Mouse (Mus musculus) testis, adult 2 months (tissue): Measurements from ENCODE around the gene Ptprh.

Experiments used
- CTCF ChIP-seq: fragments of 200-500 bp; IDR thresholded peaks from 2 replicates; pipeline ENCODE4 v1.5.1; 2012; ENCODE audit warnings: low read depth, mild to moderate bottlenecking, inconsistent platforms, low read length, moderate library complexity; ENCODE audit not compliant: control insufficient read depth, insufficient read depth, insufficient replicate concordance
- POLR2A ChIP-seq: fragments of 200-500 bp; IDR thresholded peaks from 2 replicates; pipeline ENCODE4 v1.6.1; 2012; ENCODE audit warnings: low read depth, mild to moderate bottlenecking, inconsistent platforms, low read length, moderate library complexity; ENCODE audit not compliant: control insufficient read depth

DNA sequence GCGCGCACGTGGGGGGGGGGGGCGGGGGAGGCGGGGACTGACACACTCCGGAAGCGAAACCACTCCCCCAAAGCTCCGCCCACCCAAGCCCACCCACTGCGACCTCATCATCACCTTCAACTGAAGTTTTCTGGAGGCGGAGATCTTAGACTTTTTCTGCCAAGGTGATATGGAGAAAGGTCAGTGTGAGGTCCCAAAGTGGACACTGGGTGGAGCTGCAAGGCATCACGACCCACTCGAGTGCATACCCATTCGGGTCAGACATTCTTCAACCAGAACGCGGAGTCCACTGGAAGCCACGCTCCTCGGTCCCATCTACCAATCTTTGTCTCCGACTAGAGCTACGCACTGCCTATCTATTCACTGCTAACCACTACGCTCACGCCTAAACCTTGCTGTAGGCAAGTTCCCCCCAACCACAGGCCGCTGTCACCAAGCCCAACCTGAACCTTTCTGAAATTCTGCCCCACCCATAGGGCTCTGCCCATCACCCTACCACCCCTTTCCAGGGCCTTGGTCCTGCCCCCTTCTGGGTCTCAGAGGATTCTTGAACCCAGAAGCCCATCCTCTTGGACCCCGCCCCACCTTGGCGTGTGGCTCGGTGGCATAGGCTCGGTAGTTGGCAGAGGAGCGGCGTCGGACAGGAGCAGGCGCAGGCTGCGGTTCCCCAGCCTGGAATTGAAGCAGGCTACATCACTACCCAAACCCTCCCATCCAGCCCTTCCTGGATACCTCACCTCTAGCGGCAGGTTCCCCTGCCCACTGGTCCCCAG, 82.4 kb downstream of the Ptprh start:
- no peak for TF ChIP-seq CTCF
- no peak for TF ChIP-seq POLR2A
